Mouse (Mus musculus) cortical plate, adult 2 months (tissue): ENCODE data around the gene Pgm3.

Experiments used
- CTCF ChIP-seq: fragments of 200-500 bp; IDR thresholded peaks from 2 replicates; pipeline ENCODE4 v1.5.1; 2011; ENCODE audit warnings: mild to moderate bottlenecking, control low read depth, low read length; ENCODE audit not compliant: insufficient read depth; ENCODE audit errors: extremely low read depth
- POLR2A ChIP-seq: fragments of 200-500 bp; IDR thresholded peaks from 2 replicates; pipeline ENCODE4 v1.6.1; 2011; ENCODE audit warnings: mild to moderate bottlenecking, low read length, control low read depth; ENCODE audit not compliant: insufficient read depth; ENCODE audit errors: extremely low read depth

DNA sequence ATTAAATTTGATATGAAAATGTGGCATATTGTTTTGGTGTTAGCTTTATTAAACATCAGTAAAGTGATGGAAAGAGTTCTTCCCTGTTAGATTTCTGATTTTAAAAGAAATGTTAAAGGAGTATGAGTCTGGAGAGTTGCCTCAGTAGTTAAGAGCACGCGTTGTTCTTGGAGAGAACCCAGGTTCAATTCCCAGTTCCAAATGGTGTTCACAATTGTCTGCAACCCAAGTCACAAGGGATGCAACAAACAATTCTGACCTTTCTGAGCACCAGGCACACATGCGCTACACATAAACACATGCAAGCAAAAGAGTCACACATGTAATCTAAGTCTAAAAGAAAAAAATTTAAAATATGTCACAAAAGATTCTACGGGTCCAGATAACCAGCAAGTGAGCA, 56.8 kb downstream of the Pgm3 start:
- TF ChIP-seq POLR2A (no peak), CTCF (no peak)
